Mouse (Mus musculus): ENCODE measurements around the gene Atp1a3. TPM values are rescaled to one million over a fixed set of nuclear protein-coding genes. Genes with fewer than 3 reads are reported as not detected.

Atp1a3 gene
- polyA plus RNA-seq, 1 experiment, result 6.6 TPM

DNA sequence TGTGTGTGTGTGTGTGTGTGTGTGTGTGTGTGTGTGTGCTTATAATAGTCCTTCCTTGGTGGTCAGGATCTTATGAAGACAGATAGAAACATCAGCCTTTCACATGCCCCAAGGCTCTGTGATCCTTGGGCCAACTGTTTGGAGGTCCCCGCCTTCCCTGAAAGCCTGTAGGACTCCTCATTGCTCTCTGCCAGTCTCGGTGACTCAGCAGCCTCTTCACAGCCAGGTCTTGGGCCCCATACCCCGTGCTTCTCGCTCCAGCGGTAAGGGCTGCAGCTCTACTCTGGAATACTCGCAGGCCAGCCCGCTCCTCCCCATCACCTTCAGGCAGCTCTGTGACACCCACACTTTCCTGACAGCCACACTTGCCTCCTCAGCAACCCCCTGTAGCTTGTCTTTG is 20.7 kb upstream of the Atp1a3 start:
- H3K79me2 ChIP-seq (ENCODE audit: control insufficient read depth, insufficient read depth), result no peaks in the 10 kb centered on the region
- no peak overlapping the region for H3ac ChIP-seq (ENCODE audit: control insufficient read depth, insufficient read length)
- H3K4me3 ChIP-seq, result no peak overlapping the region
- H3K27me3 ChIP-seq (ENCODE audit: control insufficient read depth, insufficient read depth, insufficient read length), result no peaks in the 10 kb centered on the region
- H3K4me2 ChIP-seq (ENCODE audit: low read depth), result no peak overlapping the region
- no peaks in the 10 kb centered on the region for H3K36me3 ChIP-seq (ENCODE audit: control insufficient read depth, insufficient read depth)
- TF ChIP-seq TCF12 (IDR thresholded peaks at IDR 0.05; ENCODE audit: insufficient read depth, poor library complexity, severe bottlenecking) (no peak), REST (IDR thresholded peaks at IDR 0.05; ENCODE audit: insufficient read depth, insufficient read length) (no peak), MAX (IDR thresholded peaks at IDR 0.05; ENCODE audit: low read depth) (no peak), MYOD1 (IDR thresholded peaks at IDR 0.05; ENCODE audit: control insufficient read depth in 1 of 3, insufficient read length in 2 of 3, low read depth in 2 of 3) (no peak), MYOG (IDR thresholded peaks at IDR 0.05; ENCODE audit: control insufficient read depth in 1 of 3, insufficient read depth in 1 of 3, insufficient read length in 2 of 3, low read depth in 2 of 3) (no peak), E2F4 (IDR thresholded peaks at IDR 0.05; ENCODE audit: insufficient read depth) (no peak), TCF3 (IDR thresholded peaks at IDR 0.05; ENCODE audit: insufficient read length, low read depth) (no peak), SRF (IDR thresholded peaks at IDR 0.05; ENCODE audit: control insufficient read depth, insufficient read length, low read depth) (no peak), POLR2AphosphoS2 (IDR thresholded peaks at IDR 0.05; ENCODE audit: insufficient read length, low read depth) (no peak), CEBPB (IDR thresholded peaks at IDR 0.05; ENCODE audit: insufficient read depth, poor library complexity, severe bottlenecking) (no peak), POLR2A (IDR thresholded peaks at IDR 0.05; ENCODE audit: insufficient read length, low read depth) (no peak), USF1 (IDR thresholded peaks at IDR 0.05; ENCODE audit: low read depth) (no peak)

DNA sequence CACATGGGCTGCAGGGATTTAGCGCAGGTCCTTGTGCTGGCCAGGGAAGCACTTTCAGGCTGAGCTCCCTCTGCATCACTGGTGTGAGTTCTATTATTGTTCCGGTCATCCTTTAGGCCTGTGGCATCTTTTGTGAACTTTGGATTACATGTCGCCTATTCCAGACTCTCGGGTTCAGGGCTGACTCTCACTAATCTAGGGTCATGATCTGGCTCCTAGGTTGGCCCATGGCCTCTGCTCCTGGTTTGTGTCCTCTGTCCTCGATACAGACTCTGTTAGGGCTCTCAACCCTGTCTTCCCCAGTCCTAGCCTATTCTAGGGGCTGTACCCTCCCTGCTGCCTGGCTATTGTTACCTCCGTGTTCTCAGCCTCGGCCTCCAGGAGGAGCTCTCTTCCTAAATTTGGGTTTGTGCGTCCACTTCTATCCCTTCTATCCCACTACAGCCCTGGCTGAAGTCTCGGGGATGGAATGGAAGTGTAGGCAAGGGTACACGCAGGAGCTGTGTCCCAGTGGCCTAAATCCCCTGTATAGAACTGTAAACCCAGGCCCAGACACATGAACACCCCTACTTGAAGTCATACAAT is 20.2 kb upstream of the Atp1a3 start:
- Histone ChIP-seq H3K79me2 (ENCODE audit: control insufficient read depth, insufficient read depth) (no peaks in the 10 kb centered on the region), H3K36me3 (ENCODE audit: control insufficient read depth, insufficient read depth) (no peaks in the 10 kb centered on the region), H3ac (ENCODE audit: control insufficient read depth, insufficient read length) (no peak overlapping the region), H3K4me2 (ENCODE audit: low read depth) (no peak overlapping the region), H3K4me3 (no peak overlapping the region), H3K27me3 (ENCODE audit: control insufficient read depth, insufficient read depth, insufficient read length) (no peaks in the 10 kb centered on the region)
- TF ChIP-seq POLR2AphosphoS2 (IDR thresholded peaks at IDR 0.05; ENCODE audit: insufficient read length, low read depth) (no peak), USF1 (IDR thresholded peaks at IDR 0.05; ENCODE audit: low read depth) (no peak), MAX (IDR thresholded peaks at IDR 0.05; ENCODE audit: low read depth) (no peak), POLR2A (IDR thresholded peaks at IDR 0.05; ENCODE audit: insufficient read length, low read depth) (no peak), E2F4 (IDR thresholded peaks at IDR 0.05; ENCODE audit: insufficient read depth) (no peak), REST (IDR thresholded peaks at IDR 0.05; ENCODE audit: insufficient read depth, insufficient read length) (no peak), MYOD1 (IDR thresholded peaks at IDR 0.05; ENCODE audit: control insufficient read depth in 1 of 3, insufficient read length in 2 of 3, low read depth in 2 of 3) (no peak), MYOG (IDR thresholded peaks at IDR 0.05; ENCODE audit: control insufficient read depth in 1 of 3, insufficient read depth in 1 of 3, insufficient read length in 2 of 3, low read depth in 2 of 3) (no peak)

DNA sequence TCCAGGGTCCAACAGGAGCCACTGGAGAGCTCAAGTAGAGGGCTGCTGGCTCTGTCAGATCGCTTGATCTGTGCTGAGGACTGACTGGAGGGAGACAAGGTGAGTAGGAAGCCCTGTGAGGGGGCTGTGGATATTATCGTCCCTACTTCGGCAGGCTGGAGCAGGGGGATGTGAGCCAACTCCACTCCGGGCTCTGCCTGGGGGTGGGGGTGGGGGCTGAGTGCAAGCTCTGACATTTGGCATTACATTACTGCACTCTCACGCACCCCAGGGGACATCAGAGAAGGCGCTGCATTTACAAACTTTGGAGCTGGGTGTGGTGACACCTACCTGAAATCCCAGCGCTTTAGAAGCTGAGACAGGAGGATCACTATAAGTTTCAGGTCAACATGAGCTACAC is 5.8 kb upstream of the Atp1a3 start:
- Histone ChIP-seq H3K4me2 (ENCODE audit: low read depth) (no peak overlapping the region), H3K36me3 (ENCODE audit: control insufficient read depth, insufficient read depth) (no peaks in the 10 kb centered on the region), H3K27me3 (ENCODE audit: control insufficient read depth, insufficient read depth, insufficient read length) (peaks cover 7% of the 10 kb centered on the region), H3K79me2 (ENCODE audit: control insufficient read depth, insufficient read depth) (no peaks in the 10 kb centered on the region), H3K4me3 (no peak overlapping the region), H3ac (ENCODE audit: control insufficient read depth, insufficient read length) (no peak overlapping the region)
- TF ChIP-seq USF1 (IDR thresholded peaks at IDR 0.05; ENCODE audit: low read depth) (no peak), POLR2A (IDR thresholded peaks at IDR 0.05; ENCODE audit: insufficient read length, low read depth) (no peak), E2F4 (IDR thresholded peaks at IDR 0.05; ENCODE audit: insufficient read depth) (no peak), TCF12 (IDR thresholded peaks at IDR 0.05; ENCODE audit: insufficient read depth, poor library complexity, severe bottlenecking) (no peak), MYOG (IDR thresholded peaks at IDR 0.05; ENCODE audit: control insufficient read depth in 1 of 3, insufficient read depth in 1 of 3, insufficient read length in 2 of 3, low read depth in 2 of 3) (no peak), MAX (IDR thresholded peaks at IDR 0.05; ENCODE audit: low read depth) (no peak), SRF (IDR thresholded peaks at IDR 0.05; ENCODE audit: control insufficient read depth, insufficient read length, low read depth) (no peak), CEBPB (IDR thresholded peaks at IDR 0.05; ENCODE audit: insufficient read depth, poor library complexity, severe bottlenecking) (no peak), MYOD1 (IDR thresholded peaks at IDR 0.05; ENCODE audit: control insufficient read depth in 1 of 3, insufficient read length in 2 of 3, low read depth in 2 of 3) (no peak), POLR2AphosphoS2 (IDR thresholded peaks at IDR 0.05; ENCODE audit: insufficient read length, low read depth) (no peak), REST (IDR thresholded peaks at IDR 0.05; ENCODE audit: insufficient read depth, insufficient read length) (no peak), TCF3 (IDR thresholded peaks at IDR 0.05; ENCODE audit: insufficient read length, low read depth) (no peak)

DNA sequence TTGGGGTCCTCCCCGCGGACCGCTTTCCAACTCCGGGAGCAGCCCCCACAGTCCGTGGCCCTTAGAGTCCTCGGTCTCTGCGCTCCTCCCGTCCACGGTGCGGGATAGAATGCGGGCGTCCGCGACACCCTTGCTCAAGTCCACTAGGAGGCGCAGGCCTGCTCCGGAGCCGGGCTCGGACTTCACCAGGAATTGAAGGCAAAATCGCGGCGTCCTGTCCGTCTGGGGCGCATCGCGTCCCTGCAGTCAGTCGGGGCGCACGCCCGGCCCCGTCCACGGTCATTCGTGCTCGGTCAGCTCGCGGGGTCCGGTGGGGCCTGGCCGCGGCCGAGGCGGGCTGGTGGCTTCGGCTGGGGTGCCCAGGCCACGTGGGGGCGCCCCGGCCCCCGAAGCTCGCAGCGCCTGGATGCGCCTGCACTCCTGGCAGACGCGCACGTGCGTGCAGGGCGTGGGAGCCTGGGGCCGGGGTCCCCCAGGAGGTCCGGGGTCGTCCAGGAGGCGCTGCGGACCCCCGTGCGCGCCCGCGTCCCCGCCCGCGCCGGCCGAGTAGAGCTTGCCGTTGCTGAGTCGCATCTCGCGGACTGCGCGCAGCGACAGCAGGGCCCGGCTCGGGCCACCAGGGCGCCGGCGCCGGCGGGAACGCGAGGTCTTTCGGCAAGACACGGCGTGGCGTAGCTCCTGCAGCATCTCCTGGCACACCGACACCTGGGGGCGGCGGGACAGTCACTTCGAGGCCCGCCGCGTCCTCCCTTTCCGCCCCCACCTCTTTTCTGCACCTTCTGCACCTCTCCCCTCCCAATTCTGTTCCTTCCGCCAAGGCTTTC is 4.5 kb upstream of the Atp1a3 start:
- no peak for TF ChIP-seq POLR2A (IDR thresholded peaks at IDR 0.05; ENCODE audit: insufficient read length, low read depth)
- TF ChIP-seq SRF (IDR thresholded peaks at IDR 0.05; ENCODE audit: control insufficient read depth, insufficient read length, low read depth), result no peak
- no peak for TF ChIP-seq MYOG (IDR thresholded peaks at IDR 0.05; ENCODE audit: control insufficient read depth in 1 of 3, insufficient read depth in 1 of 3, insufficient read length in 2 of 3, low read depth in 2 of 3)
- no peak for TF ChIP-seq TCF12 (IDR thresholded peaks at IDR 0.05; ENCODE audit: insufficient read depth, poor library complexity, severe bottlenecking)
- Histone ChIP-seq H3K27me3 (ENCODE audit: control insufficient read depth, insufficient read depth, insufficient read length) (peaks cover 14% of the 10 kb centered on the region), H3ac (ENCODE audit: control insufficient read depth, insufficient read length) (no peak overlapping the region), H3K4me3 (no peak overlapping the region), H3K4me2 (ENCODE audit: low read depth) (no peak overlapping the region), H3K36me3 (ENCODE audit: control insufficient read depth, insufficient read depth) (no peaks in the 10 kb centered on the region), H3K79me2 (ENCODE audit: control insufficient read depth, insufficient read depth) (no peaks in the 10 kb centered on the region)

Measured in myocyte (in vitro differentiated cells).